Mouse (Mus musculus) midbrain, postnatal 0 days (tissue): ENCODE measurements around the gene Abi1. TPM values are rescaled to one million over a fixed set of nuclear protein-coding genes. Genes with fewer than 3 reads are reported as not detected.
A peak's percentile ranks its signal among the peaks of the same experiment; 100 is the strongest.

ENCODE experiments used
- ATAC-seq: fragments of 200-750 bp; cut with Nextera tagmentation; 2 replicates; pipeline ENCODE4 v1.8.0; 2017; ENCODE audit warnings: moderate number of reproducible peaks, mild to moderate bottlenecking, moderate TSS enrichment, moderate library complexity; ENCODE audit not compliant: low FRiP score
- DNase-seq: peaks from one replicate; pipeline ENCODE4 v3.0.0-alpha.2; 2015; ENCODE audit warnings: low spot score
- H3K27ac ChIP-seq: fragments of 300-500 bp; sonication (generic); 2 replicates; pipeline ENCODE4 v1.5.1; 2014; ENCODE audit warnings: low read depth, mild to moderate bottlenecking, low read length, mixed read lengths
- H3K27me3 ChIP-seq: fragments of 300-500 bp; sonication (generic); 2 replicates; pipeline ENCODE4 v1.6.1; 2014; ENCODE audit warnings: low read length, control low read depth, mixed read lengths; ENCODE audit not compliant: insufficient read depth
- H3K36me3 ChIP-seq: fragments of 300-500 bp; sonication (generic); 2 replicates; pipeline ENCODE4 v1.6.1; 2014; ENCODE audit warnings: low read length, control low read depth, mixed read lengths; ENCODE audit not compliant: insufficient read depth
- H3K4me1 ChIP-seq: fragments of 300-500 bp; sonication (generic); 2 replicates; pipeline ENCODE4 v1.6.1; 2014; ENCODE audit warnings: mild to moderate bottlenecking, control low read depth, antibody characterized with exemption, low read length, mixed read lengths; ENCODE audit not compliant: insufficient read depth
- H3K4me2 ChIP-seq: fragments of 300-500 bp; sonication (generic); 2 replicates; pipeline ENCODE4 v1.6.1; 2014; ENCODE audit warnings: low read depth, mild to moderate bottlenecking, low read length, mixed read lengths; ENCODE audit not compliant: poor library complexity, severe bottlenecking
- H3K4me3 ChIP-seq: fragments of 300-500 bp; sonication (generic); 2 replicates; pipeline ENCODE4 v1.5.1; 2014; ENCODE audit warnings: low read depth, mild to moderate bottlenecking, low read length, moderate library complexity
- H3K9ac ChIP-seq: fragments of 300-500 bp; sonication (generic); replicated peaks from 2 replicates; pipeline ENCODE4 v1.6.1; 2014; ENCODE audit warnings: mild to moderate bottlenecking, low read length, moderate library complexity, mixed read lengths; ENCODE audit not compliant: poor library complexity, severe bottlenecking
- H3K9me3 ChIP-seq: fragments of 300-500 bp; sonication (generic); 2 replicates; pipeline ENCODE4 v1.6.1; 2016; ENCODE audit warnings: low read length, control low read depth
- CTCF ChIP-seq: IDR thresholded peaks from 2 replicates; pipeline ENCODE4 v1.5.1; 2016; ENCODE audit warnings: antibody characterized with exemption, mild to moderate bottlenecking
- WGBS: fragments of 180-500 bp; shearing (Covaris S2); extraction: QIAGEN DNeasy Blood & Tissue Kit; methylation state at CpG from one replicate; pipeline ENCODE4 v1.1.7; 2014; 5-methylcytosine and 5-hydroxymethylcytosine counted together
- polyA plus RNA-seq: library from polyadenylated mRNA; unstranded; fragments of >200 nt; fragmentation: Nextera tagmentation; extraction: Ambion mirVana; gene quantifications from 2 replicates; pipeline ENCODE4 v1.2.1, GENCODE M21; 2015
- total RNA-seq: library from RNA; depleted of rRNA; stranded (reverse); fragments of >200 nt; gene quantifications from 2 replicates; pipeline ENCODE4 v1.2.3, GENCODE M21; 2014

Gene Abi1
- total and polyA plus RNA-seq, 2 experiments from 2014 or later = 68.6 to 206 TPM

DNA sequence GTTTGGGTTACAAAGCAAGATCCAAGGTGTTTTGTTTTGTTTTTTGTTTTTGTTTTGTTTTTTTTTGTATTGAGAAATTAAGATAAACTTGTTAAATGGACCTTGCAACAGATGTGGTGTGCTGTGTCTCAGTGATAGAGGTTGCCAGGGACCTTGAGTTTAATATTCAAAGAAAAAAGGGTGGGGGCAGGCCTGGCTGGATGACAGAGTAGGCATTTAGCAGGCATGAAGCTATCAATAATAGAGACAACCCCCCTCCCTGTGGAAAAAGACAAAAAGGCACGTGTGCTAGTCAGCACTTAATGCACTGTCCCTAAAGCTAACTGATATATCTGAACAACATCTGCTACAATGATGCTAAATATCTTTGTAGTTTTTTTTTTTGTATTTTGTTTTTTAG is 31.4 kb upstream of the Abi1 start:
- no peak overlapping the region for H3K4me3 ChIP-seq
- no peak for ATAC-seq
- no peak for DNase-seq
- no peaks in the 10 kb centered on the region for H3K9me3 ChIP-seq
- no peak overlapping the region for H3K4me2 ChIP-seq
- H3K4me1 ChIP-seq = no peaks in the 10 kb centered on the region; the same call in 1 of the 2 replicates
- no peaks in the 10 kb centered on the region for H3K27me3 ChIP-seq
- 73% methylated on average over 1 of the region's 1 CpGs for WGBS
- TF ChIP-seq CTCF = no peak
- no peak overlapping the region for H3K27ac ChIP-seq
- no peaks in the 10 kb centered on the region; the same call in 1 of the 2 replicates for H3K36me3 ChIP-seq
- no peak overlapping the region for H3K9ac ChIP-seq

DNA sequence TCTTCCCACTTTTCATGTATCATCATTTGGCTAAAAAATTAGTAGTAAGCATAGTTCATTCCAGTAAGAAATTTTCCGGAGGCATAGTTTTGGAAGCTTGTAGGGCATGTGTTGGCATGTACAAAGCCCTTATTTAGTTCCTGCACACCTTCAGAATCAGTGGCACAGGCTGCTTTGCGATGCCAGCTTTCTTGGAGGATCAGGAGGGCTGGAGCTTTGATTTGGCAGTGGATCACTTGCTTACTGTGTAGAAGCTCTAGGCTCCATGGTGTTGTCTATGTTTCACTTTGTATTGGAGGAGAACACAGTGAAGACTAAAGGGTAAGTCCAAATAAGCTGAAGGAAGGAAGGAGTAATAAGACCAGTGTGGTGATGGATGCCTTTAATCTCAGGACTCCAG is 30.4 kb upstream of the Abi1 start:
- H3K9me3 ChIP-seq = no peaks in the 10 kb centered on the region
- 96% methylated on average over 2 of the region's 2 CpGs for WGBS
- H3K4me2 ChIP-seq = no peak overlapping the region
- no peak overlapping the region for H3K27ac ChIP-seq
- H3K36me3 ChIP-seq = no peaks in the 10 kb centered on the region; the same call in 1 of the 2 replicates
- H3K27me3 ChIP-seq = no peaks in the 10 kb centered on the region
- no peak for ATAC-seq
- H3K4me3 ChIP-seq = no peak overlapping the region
- no peak for TF ChIP-seq CTCF
- no peak overlapping the region for H3K9ac ChIP-seq
- no peak for DNase-seq
- H3K4me1 ChIP-seq = no peaks in the 10 kb centered on the region; the same call in 1 of the 2 replicates

DNA sequence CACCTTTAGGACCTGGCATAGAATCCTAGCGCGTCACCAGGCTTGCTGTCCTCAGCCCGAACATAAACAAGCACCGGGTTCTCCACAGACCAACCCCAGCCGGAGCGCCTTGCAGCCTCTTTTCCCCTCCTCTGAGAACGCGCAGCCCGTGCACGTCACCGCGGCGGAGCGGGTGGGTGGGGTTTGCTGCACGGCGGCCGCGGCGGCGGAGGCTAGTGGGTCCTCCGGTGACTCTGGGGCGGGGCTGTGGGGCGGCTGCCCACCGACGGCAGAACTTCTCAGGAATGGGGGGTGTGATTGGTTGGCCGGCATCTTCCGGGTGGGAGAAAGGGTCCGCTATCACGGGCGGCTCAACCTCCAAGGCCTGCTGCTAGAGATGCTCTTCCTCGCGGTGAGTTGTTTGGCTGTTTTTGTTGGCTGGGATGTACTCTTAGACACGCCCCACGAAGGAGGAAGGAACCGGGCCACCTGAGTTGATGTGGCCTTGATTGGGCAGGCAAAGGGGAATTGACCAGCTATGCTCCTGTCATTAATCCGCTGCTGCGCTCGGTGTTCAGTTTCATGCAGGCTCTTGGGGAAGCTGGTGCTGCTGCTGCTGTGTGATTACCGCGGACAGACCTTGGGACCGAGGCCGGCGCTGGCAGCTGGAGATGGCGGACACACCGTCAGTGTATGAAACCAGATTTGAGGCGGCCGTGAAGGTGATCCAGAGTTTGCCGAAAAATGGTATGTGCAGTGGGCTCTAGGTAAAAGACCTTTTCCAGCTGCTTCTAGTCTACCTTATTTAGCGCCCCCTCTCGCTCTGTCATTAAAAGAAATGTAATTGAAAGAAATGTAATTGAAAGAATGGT is 29.1 kb upstream of the Abi1 start:
- Histone ChIP-seq H3K36me3 (no peaks in the 10 kb centered on the region; the same call in 1 of the 2 replicates), H3K9ac (peak overlapping the region; percentile 87), H3K4me1 (no peaks in the 10 kb centered on the region; the same call in 1 of the 2 replicates), H3K27ac (peak overlapping the region; percentile 97), H3K27me3 (no peaks in the 10 kb centered on the region), H3K9me3 (no peaks in the 10 kb centered on the region), H3K4me2 (peak overlapping the region; percentile 96), H3K4me3 (peak overlapping the region; percentile 74)
- DNase-seq (peak; percentile 93), ATAC-seq (peak; percentile 92)
- WGBS = under 1% methylated on average over 49 of the region's 50 CpGs
- peak; percentile 60 for TF ChIP-seq CTCF

DNA sequence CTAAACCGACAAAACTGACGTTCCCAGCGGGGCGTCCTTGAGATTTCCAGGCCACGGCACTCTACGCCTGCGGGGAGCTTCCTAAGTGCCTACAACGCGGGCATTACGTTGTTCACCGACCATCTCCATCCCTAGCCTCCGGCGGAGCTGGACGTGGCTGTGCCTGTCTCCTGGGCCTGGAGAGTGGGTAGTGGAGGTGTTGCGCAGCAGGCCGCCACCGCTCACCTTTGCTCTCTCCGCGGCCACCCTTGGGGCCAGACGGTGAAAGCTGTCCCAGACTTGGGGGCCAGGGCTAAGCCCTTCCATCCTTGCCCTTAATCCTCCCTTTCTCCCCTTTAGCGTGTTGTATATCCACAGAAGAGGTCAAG is 28.3 kb upstream of the Abi1 start:
- ATAC-seq (peak; percentile 69), DNase-seq (no peak)
- peak overlapping the region; percentile 97 for H3K27ac ChIP-seq
- no peaks in the 10 kb centered on the region for H3K9me3 ChIP-seq
- no peak for TF ChIP-seq CTCF
- H3K4me2 ChIP-seq = peak overlapping the region; percentile 96
- H3K36me3 ChIP-seq = no peaks in the 10 kb centered on the region
- H3K4me3 ChIP-seq = peak overlapping the region; percentile 74
- WGBS = 0% methylated on average over 21 of the region's 21 CpGs
- H3K27me3 ChIP-seq = no peaks in the 10 kb centered on the region
- H3K9ac ChIP-seq = peak overlapping the region; percentile 87
- H3K4me1 ChIP-seq = no peaks in the 10 kb centered on the region; the same call in 1 of the 2 replicates

DNA sequence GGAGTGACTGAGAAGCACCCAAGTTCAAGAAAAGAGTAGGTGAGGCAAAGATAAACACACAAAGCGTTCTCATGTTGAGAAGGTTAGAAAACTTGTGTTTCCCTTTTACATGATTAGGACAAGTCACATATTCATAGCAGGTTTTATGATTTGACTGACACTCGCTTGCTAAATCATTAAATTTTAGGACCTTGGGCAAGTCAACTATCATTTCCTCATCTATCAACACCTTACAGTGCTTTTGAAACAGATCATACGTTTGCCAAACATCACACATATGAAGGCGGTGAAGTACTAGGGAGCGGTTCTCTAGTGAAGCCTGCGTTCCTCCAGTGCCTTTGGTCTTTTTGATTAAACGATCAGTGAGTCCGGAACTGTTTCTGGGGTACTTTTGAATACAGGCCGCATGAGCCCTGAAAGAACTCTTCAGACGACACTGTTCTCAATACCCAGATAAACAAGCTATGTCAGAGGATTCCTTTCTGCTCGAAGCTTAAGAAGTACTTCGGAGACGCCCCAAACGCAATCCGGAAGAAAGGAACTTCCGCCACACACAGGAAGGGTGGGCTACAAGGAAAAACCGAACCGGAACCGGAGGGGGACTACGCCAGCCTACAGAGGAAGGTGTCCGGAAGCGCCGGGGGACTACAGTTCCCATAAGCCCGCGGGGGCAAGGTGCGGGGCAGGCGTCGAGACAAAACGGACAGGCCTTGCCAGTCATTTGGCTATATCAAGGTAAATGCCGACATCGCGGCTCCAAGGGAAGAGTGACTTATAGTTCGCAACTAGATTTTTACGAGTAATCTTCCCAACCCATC is 27.7 kb upstream of the Abi1 start, which contains the start of gene Acbd5:
Acbd5 (plus strand) TSS at position 616 of the 818 bp plus-strand sequence.
- peak within 1 kb of the TSS; percentile 96 for H3K4me2 ChIP-seq
- ATAC-seq (peak; percentile 94), DNase-seq (peak; percentile 98)
- H3K4me1 ChIP-seq = no peaks in the 10 kb centered on the region; the same call in 1 of the 2 replicates
- TF ChIP-seq CTCF = no peak
- peak within 1 kb of the TSS; percentile 87 for H3K9ac ChIP-seq
- H3K4me3 ChIP-seq = peak within 1 kb of the TSS; percentile 74
- 3% methylated on average over 34 of the region's 34 CpGs for WGBS
- H3K27ac ChIP-seq = peak within 1 kb of the TSS; percentile 97
- H3K27me3 ChIP-seq = no peaks in the 10 kb centered on the region
- no peaks in the 10 kb centered on the region for H3K9me3 ChIP-seq
- H3K36me3 ChIP-seq = no peaks in the 10 kb centered on the region
